Mouse (Mus musculus): ENCODE measurements around the gene Kpna6. TPM values are rescaled to one million over a fixed set of nuclear protein-coding genes. Genes with fewer than 3 reads are reported as not detected.
A peak's percentile ranks its signal among the peaks of the same experiment; 100 is the strongest.

The Kpna6 gene
- polyA plus RNA-seq, 1 experiment from 2014 or later = 5.7 TPM

- Histone ChIP-seq H3K4me3 (ENCODE audit: low read depth, low read length) (0 out of 2 replicates have a peak overlapping the region, but pooled peaks have one; percentile 62), H3K9ac (ENCODE audit: low read length) (0 out of 2 replicates have a peak overlapping the region, but pooled peaks have one; percentile 18), H3K9me3 (ENCODE audit: control insufficient read depth, low read length) (no peaks in the 10 kb centered on the region), H3K4me1 (replicated peaks; ENCODE audit: control insufficient read depth, insufficient read depth) (peaks cover 6% of the 10 kb centered on the region; the same call in 1 of the 2 replicates), H3K36me3 (ENCODE audit: control insufficient read depth, insufficient read depth, low read length) (peaks cover 6% of the 10 kb centered on the region), H3K27ac (replicated peaks) (0 out of 2 replicates have a peak overlapping the region, but pooled peaks have one; percentile 8), H3K27me3 (ENCODE audit: control insufficient read depth, insufficient read depth, low read length) (no peaks in the 10 kb centered on the region), H3K4me2 (replicated peaks; ENCODE audit: low read depth) (peak overlapping the region; percentile 55)
- 36% methylated on average over 5 of the region's 5 CpGs for WGBS
- TF ChIP-seq EP300 (optimal IDR thresholded peaks at IDR 0.05) = no peak
- TF ChIP-seq CTCF (IDR thresholded peaks at IDR 0.05; ENCODE audit: low read depth) = no peak
- no peak for ATAC-seq (ENCODE audit: low FRiP score, low TSS enrichment)
- DNase-seq (ENCODE audit: low spot score) = no peak
These were observed 30.8 kb downstream of the Kpna6 start for GRCm38 (mm10) chr4:129641756-129642155.

- TF ChIP-seq EP300 (optimal IDR thresholded peaks at IDR 0.05) (no peak), CTCF (IDR thresholded peaks at IDR 0.05; ENCODE audit: low read depth) (no peak; the same call in none of the 2 replicates)
- H3K4me2 ChIP-seq (replicated peaks; ENCODE audit: low read depth) = peak within 1 kb of the TSS; percentile 55
- WGBS = under 1% methylated on average over 60 of the region's 60 CpGs
- peak within 1 kb of the TSS; percentile 53 for H3K9ac ChIP-seq (ENCODE audit: low read length)
- H3K36me3 ChIP-seq (ENCODE audit: control insufficient read depth, insufficient read depth, low read length) = peaks cover 6% of the 10 kb centered on the region
- H3K27ac ChIP-seq (replicated peaks) = peak within 1 kb of the TSS; percentile 75
- ATAC-seq (ENCODE audit: low FRiP score, low TSS enrichment) (peak; percentile 95), DNase-seq (ENCODE audit: low spot score) (peak; percentile 97)
- H3K4me1 ChIP-seq (replicated peaks; ENCODE audit: control insufficient read depth, insufficient read depth) = peaks cover 6% of the 10 kb centered on the region; the same call in 1 of the 2 replicates
- H3K4me3 ChIP-seq (ENCODE audit: low read depth, low read length) = peak within 1 kb of the TSS; percentile 62
- H3K27me3 ChIP-seq (ENCODE audit: control insufficient read depth, insufficient read depth, low read length) = no peaks in the 10 kb centered on the region
- no peaks in the 10 kb centered on the region for H3K9me3 ChIP-seq (ENCODE audit: control insufficient read depth, low read length)
These were observed 31.7 kb downstream of the Kpna6 start, which contains the start of gene Txlna for GRCm38 (mm10) chr4:129640638-129641467. TSS of gene Txlna (minus strand) at chr4:129641065.

- ATAC-seq (ENCODE audit: low FRiP score, low TSS enrichment) = peak; percentile 21; the same call in 1 of the 2 replicates
- Histone ChIP-seq H3K4me2 (replicated peaks; ENCODE audit: low read depth) (peak overlapping the region; percentile 55), H3K27me3 (ENCODE audit: control insufficient read depth, insufficient read depth, low read length) (no peaks in the 10 kb centered on the region), H3K4me3 (ENCODE audit: low read depth, low read length) (peak overlapping the region; percentile 62), H3K9me3 (ENCODE audit: control insufficient read depth, low read length) (no peaks in the 10 kb centered on the region), H3K4me1 (replicated peaks; ENCODE audit: control insufficient read depth, insufficient read depth) (peaks cover 6% of the 10 kb centered on the region; the same call in 1 of the 2 replicates), H3K9ac (ENCODE audit: low read length) (peak overlapping the region; percentile 53), H3K27ac (replicated peaks) (peak overlapping the region; percentile 75), H3K36me3 (ENCODE audit: control insufficient read depth, insufficient read depth, low read length) (peaks cover 6% of the 10 kb centered on the region)
- WGBS = 0% methylated on average over 17 of the region's 17 CpGs
- TF ChIP-seq EP300 (optimal IDR thresholded peaks at IDR 0.05) = peak; percentile 58
- no peak for TF ChIP-seq CTCF (IDR thresholded peaks at IDR 0.05; ENCODE audit: low read depth)
- peak; percentile 51 for DNase-seq (ENCODE audit: low spot score)
These were observed 32.4 kb downstream of the Kpna6 start for GRCm38 (mm10) chr4:129640101-129640637.

- TF ChIP-seq EP300 (optimal IDR thresholded peaks at IDR 0.05) (no peak), CTCF (IDR thresholded peaks at IDR 0.05; ENCODE audit: low read depth) (no peak)
- Histone ChIP-seq H3K4me3 (ENCODE audit: low read depth, low read length) (peak overlapping the region; percentile 62), H3K4me2 (replicated peaks; ENCODE audit: low read depth) (peak overlapping the region; percentile 55), H3K9ac (ENCODE audit: low read length) (no peak overlapping the region), H3K27me3 (ENCODE audit: control insufficient read depth, insufficient read depth, low read length) (no peaks in the 10 kb centered on the region), H3K27ac (replicated peaks) (no peak overlapping the region), H3K9me3 (ENCODE audit: control insufficient read depth, low read length) (no peaks in the 10 kb centered on the region), H3K4me1 (replicated peaks; ENCODE audit: control insufficient read depth, insufficient read depth) (peaks cover 6% of the 10 kb centered on the region; the same call in 1 of the 2 replicates), H3K36me3 (ENCODE audit: control insufficient read depth, insufficient read depth, low read length) (peaks cover 11% of the 10 kb centered on the region)
- ATAC-seq (ENCODE audit: low FRiP score, low TSS enrichment) (no peak), DNase-seq (ENCODE audit: low spot score) (no peak)
- WGBS = 80% methylated on average over 15 of the region's 15 CpGs
These were observed 33.3 kb downstream of the Kpna6 start for GRCm38 (mm10) chr4:129639221-129639620.

GRCm38 (mm10) chr4:129633852-129634251, 38.7 kb downstream of the Kpna6 start:
- H3K4me3 ChIP-seq (ENCODE audit: low read depth, low read length) = no peak overlapping the region
- H3K27ac ChIP-seq (replicated peaks) = no peak overlapping the region
- no peak overlapping the region for H3K9ac ChIP-seq (ENCODE audit: low read length)
- no peaks in the 10 kb centered on the region for H3K9me3 ChIP-seq (ENCODE audit: control insufficient read depth, low read length)
- peaks cover 45% of the 10 kb centered on the region for H3K36me3 ChIP-seq (ENCODE audit: control insufficient read depth, insufficient read depth, low read length)
- ATAC-seq (ENCODE audit: low FRiP score, low TSS enrichment) = no peak
- TF ChIP-seq EP300 (optimal IDR thresholded peaks at IDR 0.05) = no peak
- no peak for TF ChIP-seq CTCF (IDR thresholded peaks at IDR 0.05; ENCODE audit: low read depth)
- no peak for DNase-seq (ENCODE audit: low spot score)
- H3K4me1 ChIP-seq (replicated peaks; ENCODE audit: control insufficient read depth, insufficient read depth) = no peaks in the 10 kb centered on the region
- WGBS = 81% methylated on average over 6 of the region's 6 CpGs
- no peaks in the 10 kb centered on the region for H3K27me3 ChIP-seq (ENCODE audit: control insufficient read depth, insufficient read depth, low read length)
- H3K4me2 ChIP-seq (replicated peaks; ENCODE audit: low read depth) = no peak overlapping the region
